Mouse (Mus musculus): Measurements from ENCODE around the gene Ppfibp1.

Ppfibp1 gene

DNA sequence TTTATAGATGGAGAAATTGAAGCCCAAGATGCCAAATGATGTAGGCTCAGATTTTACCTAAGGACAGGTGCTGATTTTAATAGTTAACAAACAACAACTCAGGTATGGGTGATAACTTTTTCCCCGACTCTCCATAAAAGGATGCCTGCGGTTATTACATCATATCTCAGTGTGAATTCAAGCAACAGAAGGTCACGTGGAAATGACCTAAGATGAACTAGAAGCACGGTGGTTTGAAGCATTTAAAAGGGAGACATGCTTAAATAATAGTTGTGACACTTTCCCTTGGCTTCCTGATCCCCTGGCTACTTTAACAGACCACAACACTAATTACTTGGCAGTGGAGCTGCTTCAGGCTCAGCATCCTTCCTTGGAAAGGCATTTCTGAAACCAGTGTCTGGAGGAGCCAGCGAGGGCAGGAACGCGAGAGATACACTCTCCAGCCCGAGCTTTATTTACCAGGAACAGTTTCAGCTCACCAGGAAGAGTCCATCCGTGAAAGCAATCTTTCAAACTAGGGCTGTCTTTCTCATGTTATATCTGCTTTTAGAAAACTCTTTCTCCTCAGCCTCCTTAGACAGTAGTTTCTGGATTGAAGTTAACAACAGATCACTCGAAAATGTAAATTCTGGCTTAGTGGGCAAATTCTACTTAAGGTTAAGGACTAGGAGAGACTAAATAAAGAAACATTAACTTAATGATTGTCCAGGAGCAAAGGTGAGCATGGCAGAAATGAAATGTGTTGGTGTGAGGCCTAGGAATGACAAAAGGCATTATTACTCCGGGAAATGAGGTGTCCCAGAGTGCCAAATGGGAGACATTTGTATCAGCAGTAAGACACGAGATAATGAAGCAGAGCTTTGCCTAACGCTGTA is 6.2 kb upstream of the Ppfibp1 start:
- DNase-seq (ENCODE audit: low spot score): no peak

- no peak for DNase-seq (ENCODE audit: low spot score)
These were observed 4.9 kb upstream of the Ppfibp1 start for GRCm38 (mm10) chr6:146883426-146883825.

DNA sequence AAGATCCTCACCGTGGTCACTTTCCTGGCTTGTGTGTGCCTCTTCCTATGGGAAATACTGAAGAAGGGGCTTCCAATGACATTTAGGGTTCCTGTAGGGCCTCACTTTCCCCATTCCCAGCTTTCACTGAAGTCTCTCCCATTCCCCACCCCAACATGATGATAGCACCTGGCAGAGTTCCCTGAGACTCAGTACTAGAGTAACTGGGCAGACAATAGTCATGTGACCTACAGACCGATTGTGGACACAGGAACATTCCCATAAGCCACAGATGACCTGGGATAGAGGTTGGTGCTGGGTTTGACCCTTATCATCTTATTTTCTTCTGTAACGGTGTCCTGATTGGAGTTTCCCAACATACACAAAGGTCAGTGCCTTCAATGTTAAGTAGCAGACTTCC is 4.1 kb upstream of the Ppfibp1 start:
- DNase-seq (ENCODE audit: low spot score): no peak

DNA sequence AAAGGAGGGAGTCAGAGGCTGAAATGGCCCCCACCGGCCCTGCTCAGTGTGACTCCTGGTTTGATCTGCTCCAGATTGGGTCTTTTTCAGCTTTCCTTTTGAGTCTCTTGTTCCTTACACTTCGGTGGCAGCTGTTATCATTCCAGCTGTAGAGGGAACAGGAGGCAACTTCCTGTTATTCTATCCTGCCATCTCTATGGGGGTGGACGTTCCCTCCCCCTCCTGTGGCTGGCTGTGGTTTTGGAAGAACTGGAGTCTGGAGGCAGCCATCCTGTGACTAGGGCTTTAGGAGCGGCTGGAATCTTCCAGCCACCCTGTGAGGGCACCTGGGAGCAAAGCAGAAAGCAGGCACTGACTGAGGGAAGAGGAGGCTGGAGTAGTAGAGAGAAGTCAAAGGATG is 3.4 kb upstream of the Ppfibp1 start:
- DNase-seq (ENCODE audit: low spot score): no peak

DNA sequence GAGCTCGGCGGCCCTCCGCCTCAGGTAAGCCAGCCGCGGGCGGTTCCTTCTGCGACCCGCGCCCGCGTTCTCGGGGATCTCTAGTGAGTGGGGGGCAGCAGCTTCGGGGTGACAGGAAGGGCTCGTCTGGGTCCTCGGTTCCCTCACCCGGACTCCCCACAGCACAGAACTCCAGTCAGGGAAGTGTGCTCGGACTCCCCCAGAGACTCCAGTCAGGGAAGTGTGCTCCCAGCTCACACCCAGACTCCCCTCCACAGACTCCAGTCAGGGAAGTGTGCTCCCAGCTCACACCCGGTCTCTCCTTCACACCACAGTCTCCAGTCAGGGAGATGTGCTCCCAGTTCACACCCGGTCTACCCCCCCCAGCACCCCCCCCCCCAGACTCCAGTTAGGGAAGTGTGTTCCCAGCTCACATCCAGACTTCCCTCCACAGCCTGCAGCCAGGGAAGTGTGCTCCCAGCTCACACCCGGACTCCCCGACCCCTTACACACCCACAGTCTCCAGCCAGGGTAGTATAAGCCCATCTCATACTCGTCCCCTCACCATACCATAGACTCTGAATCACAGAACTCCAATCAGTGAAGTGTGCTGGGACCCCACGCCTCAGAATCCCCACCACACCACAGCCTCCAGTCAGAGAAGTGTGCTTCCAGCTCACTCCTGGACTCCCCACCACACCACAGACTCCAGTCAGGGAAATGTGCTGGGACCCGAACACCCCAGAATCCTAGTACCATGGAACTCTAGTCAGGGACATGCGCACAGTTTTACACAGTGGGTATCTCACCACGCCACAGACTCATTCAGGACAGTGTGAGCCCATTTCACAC is 588 bp downstream of the Ppfibp1 start:
- DNase-seq (ENCODE audit: low spot score): no peak

GRCm38 (mm10) chr6:146890215-146890614 is 1.9 kb downstream of the Ppfibp1 start:
- no peak for DNase-seq (ENCODE audit: low spot score)

DNA sequence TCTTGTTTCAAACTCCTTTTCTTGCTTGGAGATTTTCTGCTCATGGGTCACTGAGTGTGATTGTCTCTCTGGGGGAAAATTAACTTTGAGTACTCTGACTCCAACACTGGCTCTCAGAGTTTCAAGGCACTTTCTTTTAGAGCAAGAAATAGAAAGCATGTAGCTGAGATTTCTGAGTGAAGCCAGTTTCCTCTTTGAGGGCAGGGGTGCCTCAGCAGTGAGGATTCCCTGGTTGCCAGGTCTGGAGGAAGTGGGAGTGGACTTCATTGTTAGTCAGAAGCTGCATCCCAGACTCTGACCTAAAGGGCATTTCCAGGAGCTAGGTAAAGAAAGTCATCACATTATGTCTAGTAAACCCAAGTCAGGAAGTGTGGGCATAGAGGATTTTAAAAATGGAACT is 2.3 kb downstream of the Ppfibp1 start:
- no peak for DNase-seq (ENCODE audit: low spot score)

DNA sequence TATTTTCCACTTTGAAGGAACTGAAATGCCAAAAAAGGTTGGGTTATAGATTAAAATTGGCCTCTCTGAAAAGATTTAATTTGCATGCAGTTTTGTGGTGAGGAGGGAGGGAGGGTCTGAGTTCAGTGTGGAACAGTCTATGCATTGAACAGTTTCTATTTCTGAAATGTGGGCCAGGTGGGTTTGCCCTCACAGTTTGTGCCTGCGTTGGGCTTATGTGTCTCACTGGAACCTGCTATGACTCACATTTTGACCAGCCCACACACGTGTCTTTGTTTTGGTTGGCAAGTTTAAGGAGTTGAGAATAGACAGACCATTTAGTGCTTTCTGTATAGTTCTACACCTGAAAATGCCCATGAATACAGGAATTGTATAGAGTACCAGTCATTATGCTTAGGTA is 5.6 kb downstream of the Ppfibp1 start:
- DNase-seq (ENCODE audit: low spot score): no peak

- DNase-seq (ENCODE audit: low spot score): no peak
These were observed 10.4 kb downstream of the Ppfibp1 start for GRCm38 (mm10) chr6:146898709-146899108.

- no peak for DNase-seq (ENCODE audit: low spot score)
These were observed 11.4 kb downstream of the Ppfibp1 start for GRCm38 (mm10) chr6:146899647-146900046.

- no peak for DNase-seq (ENCODE audit: low spot score)
These were observed 13.6 kb downstream of the Ppfibp1 start for GRCm38 (mm10) chr6:146901929-146902328.

DNA sequence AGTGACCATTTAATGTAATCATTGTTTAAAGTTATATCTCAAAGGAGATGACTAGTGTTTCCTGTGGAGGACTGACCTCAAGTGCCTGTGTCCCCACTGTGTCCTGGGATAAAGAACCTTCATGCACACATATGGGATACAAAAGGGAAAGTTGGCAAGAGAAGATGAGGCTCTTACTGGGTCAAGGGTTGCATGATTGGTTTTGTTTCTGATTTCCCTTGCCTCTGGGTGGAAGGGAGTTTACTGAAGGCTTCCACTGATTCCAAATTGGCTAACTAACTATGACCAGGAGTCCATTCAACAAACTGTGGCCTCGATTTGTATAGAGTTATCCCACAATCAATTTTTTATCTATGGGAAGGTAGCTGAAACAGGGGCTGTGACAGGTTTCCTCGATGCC is 15.3 kb downstream of the Ppfibp1 start:
- DNase-seq (ENCODE audit: low spot score): no peak

DNA sequence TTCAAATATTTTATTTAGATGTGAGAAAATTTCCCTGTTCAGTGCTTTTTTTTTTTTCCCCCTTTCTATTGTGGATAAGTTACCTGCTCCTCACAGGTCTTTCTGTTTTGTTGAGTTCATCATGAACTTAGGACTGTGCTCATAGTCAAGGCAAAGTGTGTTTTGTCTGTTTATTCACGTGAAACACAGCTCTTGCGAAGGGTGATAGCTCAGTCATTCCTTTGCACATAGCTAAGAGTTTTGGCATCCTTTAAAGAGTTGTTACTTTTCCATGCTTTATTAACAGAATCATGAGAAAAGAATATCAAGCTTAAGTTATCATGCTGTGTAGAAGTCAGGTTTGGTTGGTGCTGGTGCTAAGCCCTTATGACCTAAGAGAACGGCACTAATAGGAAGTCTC is 16.4 kb downstream of the Ppfibp1 start:
- DNase-seq (ENCODE audit: low spot score): no peak

DNA sequence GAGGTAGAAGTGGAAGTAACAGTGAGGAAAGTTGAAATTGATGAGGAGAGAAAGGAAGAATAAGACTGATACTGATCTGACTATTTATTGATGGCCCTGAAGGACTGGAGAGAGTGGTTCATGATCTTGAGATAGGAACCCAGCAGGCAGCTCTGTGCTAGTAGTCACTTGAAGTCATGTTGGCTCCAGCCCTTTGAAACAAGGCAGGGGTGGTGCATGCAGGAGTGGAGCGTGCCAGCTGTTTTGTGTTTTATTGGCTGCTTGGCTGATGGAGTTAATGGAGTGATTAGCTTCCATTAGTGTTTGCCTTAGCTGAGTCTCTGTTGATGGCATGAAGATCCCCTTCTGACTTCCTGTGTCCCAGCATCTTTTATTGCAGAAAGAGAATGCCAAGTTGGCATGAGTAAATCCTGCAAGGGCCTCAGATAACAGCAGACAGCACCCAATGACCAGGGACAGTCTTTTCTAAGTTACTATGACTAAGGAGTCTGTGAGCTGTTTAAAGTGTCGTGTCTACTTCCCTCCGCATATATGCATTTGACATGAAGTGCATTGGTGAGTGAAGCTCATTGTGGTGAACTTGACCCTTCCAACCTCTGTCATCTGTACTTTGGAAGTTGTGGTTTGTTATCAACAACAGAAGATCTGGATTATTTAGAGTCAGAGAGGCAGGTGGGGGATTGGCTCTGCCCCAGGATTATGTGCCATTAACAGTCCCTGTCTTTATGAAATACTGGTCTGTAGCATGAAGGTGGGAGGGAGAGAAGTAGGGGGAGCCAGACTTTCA is 17.9 kb downstream of the Ppfibp1 start:
- no peak for DNase-seq (ENCODE audit: low spot score)

DNA sequence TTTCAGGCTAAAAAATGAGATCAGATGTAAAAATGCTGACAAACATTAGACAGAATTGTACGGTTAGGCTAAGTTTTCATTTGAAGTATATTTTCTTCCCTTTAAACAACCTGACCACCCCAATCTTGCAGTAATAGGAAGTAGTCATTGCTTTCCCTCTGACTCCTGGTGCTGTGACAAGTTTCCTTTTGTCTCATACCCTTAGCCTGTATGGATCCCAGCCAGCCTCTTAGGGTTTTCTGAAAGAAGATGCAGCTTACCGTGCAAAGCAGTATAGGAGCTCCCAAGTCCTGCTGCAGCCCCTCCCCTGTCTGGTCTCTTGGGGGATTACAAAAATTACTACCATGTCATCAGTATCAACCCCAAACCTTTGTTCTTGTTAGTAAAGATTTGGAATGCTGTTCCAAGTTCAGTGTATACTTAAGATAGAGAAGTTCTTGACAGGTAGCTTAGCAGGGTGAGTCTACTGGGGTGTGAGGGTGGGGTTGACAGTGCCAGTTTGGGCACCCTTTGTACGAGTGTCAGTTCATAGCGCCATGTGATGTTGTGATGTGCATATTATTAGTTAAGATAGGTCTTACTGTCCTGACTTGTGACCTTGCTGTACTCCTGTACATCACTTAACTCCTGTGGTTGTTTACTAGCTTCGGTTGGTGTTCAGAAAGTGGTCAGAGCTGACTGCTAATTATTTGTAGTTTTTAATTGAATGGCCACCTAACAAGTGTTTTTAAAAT is 18.9 kb downstream of the Ppfibp1 start:
- DNase-seq (ENCODE audit: low spot score): no peak

DNA sequence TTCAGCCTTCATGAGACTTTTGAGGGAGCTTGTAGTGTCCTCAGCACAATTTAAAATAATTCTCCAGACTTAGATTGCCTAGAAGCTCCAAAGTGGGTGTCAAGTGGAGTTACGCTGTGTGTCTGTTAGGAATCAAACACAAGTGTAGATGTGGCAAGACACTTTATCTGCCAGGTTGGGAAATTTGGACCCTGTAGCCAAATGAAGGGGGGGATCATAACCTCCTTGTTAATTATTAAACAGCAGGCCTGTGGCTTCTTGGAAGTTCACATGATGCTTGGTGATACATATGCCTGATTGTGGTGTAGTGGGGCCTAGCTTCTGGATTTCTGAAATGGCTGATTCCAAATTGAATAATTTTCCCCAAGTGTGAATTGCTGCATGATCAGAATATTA is 19.5 kb downstream of the Ppfibp1 start:
- no peak for DNase-seq (ENCODE audit: low spot score)

GRCm38 (mm10) chr6:146908801-146909200 is 20.5 kb downstream of the Ppfibp1 start:
- no peak for DNase-seq (ENCODE audit: low spot score)

GRCm38 (mm10) chr6:146909725-146910489 is 21.6 kb downstream of the Ppfibp1 start:
- no peak for DNase-seq (ENCODE audit: low spot score)

- DNase-seq (ENCODE audit: low spot score): no peak
These were observed 22.5 kb downstream of the Ppfibp1 start for GRCm38 (mm10) chr6:146910801-146911200.

DNA sequence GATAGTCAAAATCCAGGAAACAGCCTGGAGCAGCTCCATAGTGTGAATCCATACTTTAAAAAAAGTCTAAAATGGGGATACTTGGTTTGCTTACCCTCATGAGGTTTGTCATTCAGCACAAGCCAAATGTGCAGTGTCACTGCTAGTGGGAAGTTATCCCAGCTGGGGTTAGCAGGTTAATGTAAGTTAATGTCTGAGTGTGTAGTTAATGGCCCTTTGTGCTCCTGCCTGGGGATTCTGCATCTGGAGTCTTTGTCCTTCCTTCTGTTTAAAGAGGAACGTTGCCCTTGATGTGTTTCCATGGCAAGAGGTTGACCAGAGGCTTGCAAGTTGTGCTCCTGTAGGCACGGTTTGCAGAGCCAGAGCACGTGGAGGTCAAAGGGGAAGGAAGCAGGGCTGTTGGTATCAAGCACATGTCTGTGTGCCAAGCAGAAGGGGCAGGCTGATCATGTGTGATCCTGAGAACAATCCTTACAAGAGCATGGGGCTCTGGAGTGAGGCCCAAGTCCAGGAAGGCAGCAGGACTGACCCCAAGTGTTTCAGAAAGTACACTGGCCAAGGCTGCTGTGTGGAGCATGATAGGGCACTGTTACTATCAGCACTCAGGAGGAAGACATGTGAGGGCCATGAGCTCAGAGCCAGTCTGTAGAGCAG is 24.7 kb downstream of the Ppfibp1 start:
- DNase-seq (ENCODE audit: low spot score): no peak
